Mouse (Mus musculus): ENCODE measurements around the gene Pdzk1.

Gene Pdzk1

GRCm38 (mm10) chr3:96881557-96881956, 52.5 kb downstream of the Pdzk1 start:
- DNase-seq (ENCODE audit: low spot score in 2 of 2), result no peak

GRCm38 (mm10) chr3:96882061-96882849, 53.2 kb downstream of the Pdzk1 start:
- peak in 1 of 2 experiments; percentile 10 for DNase-seq (ENCODE audit: low spot score in 2 of 2)

- DNase-seq (ENCODE audit: low spot score in 2 of 2), result no peak
These were observed 54.6 kb downstream of the Pdzk1 start for GRCm38 (mm10) chr3:96883690-96884089.

GRCm38 (mm10) chr3:96902336-96902999, 73.4 kb downstream of the Pdzk1 start:
- no peak for DNase-seq (ENCODE audit: low spot score in 2 of 2)

GRCm38 (mm10) chr3:96904393-96904792, 75.3 kb downstream of the Pdzk1 start, which contains the start of gene Gja5:
Gene Gja5, plus strand, starts transcription at chr3:96904693.
- no peak for DNase-seq (ENCODE audit: low spot score in 2 of 2)

GRCm38 (mm10) chr3:96904851-96905541, 75.9 kb downstream of the Pdzk1 start, which contains the start of gene Gpr89:
Gene Gpr89, minus strand, starts transcription at chr3:96905346.
- peak; percentile 89 to 95 for DNase-seq (ENCODE audit: low spot score in 2 of 2)

- no peak for DNase-seq (ENCODE audit: low spot score in 2 of 2)
These were observed 76.5 kb downstream of the Pdzk1 start for GRCm38 (mm10) chr3:96905592-96905991.

All from urinary bladder, postnatal 4 days (tissue).